Mouse (Mus musculus) ES-Bruce4 (cell line): ENCODE results near the gene Rhot2.

ENCODE experiments used
- CTCF ChIP-seq: IDR thresholded peaks from one replicate; pipeline ENCODE4 v1.8.1; 2011; ENCODE audit warnings: low read depth, low read length
- EP300 ChIP-seq: IDR thresholded peaks from 2 replicates; pipeline ENCODE4 v1.6.1; 2011; ENCODE audit warnings: low read depth, low read length; ENCODE audit not compliant: insufficient read depth
- POLR2A ChIP-seq: IDR thresholded peaks from one replicate; pipeline ENCODE4 v1.8.1; 2011; ENCODE audit warnings: low read length; ENCODE audit not compliant: insufficient read depth

GRCm38 (mm10) chr17:25827011-25827410, 17.6 kb downstream of the Rhot2 start:
- no peak for TF ChIP-seq POLR2A
- no peak for TF ChIP-seq EP300
- TF ChIP-seq CTCF = no peak
